Mouse (Mus musculus): ENCODE results near the gene Bmp3. TPM values are rescaled to one million over a fixed set of nuclear protein-coding genes. Genes with fewer than 3 reads are reported as not detected.

Bmp3 gene
- total RNA-seq (2014; fragmentation: Nextera tagmentation) (not detected in 2 replicates), total RNA-seq (2017) (under 0.01 and 0.12 TPM in 2 replicates), polyA plus RNA-seq (2012) (not detected in 2 replicates)

GRCm38 (mm10) chr5:98854264-98854626, at the start of gene Bmp3:
Gene Bmp3, plus strand, starts transcription at chr5:98854415.
- Histone ChIP-seq H3K27me3 (ENCODE audit: insufficient read depth, low read length) (no peaks in the 10 kb centered on the region), H3K4me3 (ENCODE audit: low read depth, low read length) (no peak within 1 kb of the TSS; the same call in 1 of the 2 replicates), H3K4me1 (ENCODE audit: insufficient read depth, low read depth, low read length) (no peaks in the 10 kb centered on the region), H3K9me3 (replicated peaks) (peaks cover 41% of the 10 kb centered on the region), H3K36me3 (replicated peaks) (no peaks in the 10 kb centered on the region)
- TF ChIP-seq CTCF (IDR thresholded peaks at IDR 0.05; ENCODE audit: low read depth, low read length) (no peak), GATA1 (IDR thresholded peaks at IDR 0.05; ENCODE audit: borderline replicate concordance, low read length) (no peak), GATA2 (IDR thresholded peaks at IDR 0.05; ENCODE audit: borderline replicate concordance, low read depth, low read length) (no peak), TAL1 (conservative IDR thresholded peaks at IDR 0.05; ENCODE audit: low read depth, low read length) (no peak), POLR2AphosphoS5 (IDR thresholded peaks at IDR 0.05; ENCODE audit: insufficient replicate concordance, low read depth, low read length) (no peak)
- DNase-seq (ENCODE audit: low spot score): no peak
- ATAC-seq (ENCODE audit: extremely low read depth, insufficient number of reproducible peaks, low FRiP score, poor library complexity, severe bottlenecking): no peak

GRCm38 (mm10) chr5:98804761-98805160, 49.5 kb upstream of the Bmp3 start:
- no peaks in the 10 kb centered on the region for H3K4me1 ChIP-seq (ENCODE audit: insufficient read depth, low read depth, low read length)
- peaks cover 30% of the 10 kb centered on the region for H3K9me3 ChIP-seq (replicated peaks)
- TF ChIP-seq POLR2AphosphoS5 (IDR thresholded peaks at IDR 0.05; ENCODE audit: insufficient replicate concordance, low read depth, low read length) (no peak), CTCF (IDR thresholded peaks at IDR 0.05; ENCODE audit: low read depth, low read length) (no peak), GATA2 (IDR thresholded peaks at IDR 0.05; ENCODE audit: borderline replicate concordance, low read depth, low read length) (no peak), GATA1 (IDR thresholded peaks at IDR 0.05; ENCODE audit: borderline replicate concordance, low read length) (no peak), TAL1 (conservative IDR thresholded peaks at IDR 0.05; ENCODE audit: low read depth, low read length) (no peak)
- DNase-seq (ENCODE audit: low spot score): no peak
- no peaks in the 10 kb centered on the region for H3K36me3 ChIP-seq (replicated peaks)
- H3K27me3 ChIP-seq (ENCODE audit: insufficient read depth, low read length): no peaks in the 10 kb centered on the region
- ATAC-seq (ENCODE audit: extremely low read depth, insufficient number of reproducible peaks, low FRiP score, poor library complexity, severe bottlenecking): no peak
- H3K4me3 ChIP-seq (ENCODE audit: low read depth, low read length): no peak overlapping the region

DNA sequence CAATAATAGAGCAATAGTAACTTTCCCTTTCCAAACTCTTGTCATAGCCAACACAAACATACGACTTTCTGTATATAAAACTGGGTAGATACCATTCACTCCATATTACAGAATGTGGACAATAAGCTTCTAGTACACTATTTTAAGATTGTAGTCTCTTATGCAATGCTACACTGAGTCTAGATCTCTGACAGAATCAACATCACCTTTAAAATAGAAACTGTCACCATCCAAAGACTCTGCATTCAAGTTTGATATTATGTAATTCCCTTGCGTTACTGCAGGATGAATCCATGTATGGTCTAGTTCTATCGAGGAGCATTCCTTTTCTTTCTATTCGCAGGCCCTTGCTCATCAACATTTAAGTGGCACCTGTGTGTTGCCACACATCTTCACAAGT, 47.7 kb upstream of the Bmp3 start:
- Histone ChIP-seq H3K4me1 (ENCODE audit: insufficient read depth, low read depth, low read length) (no peaks in the 10 kb centered on the region), H3K36me3 (replicated peaks) (no peaks in the 10 kb centered on the region), H3K27me3 (ENCODE audit: insufficient read depth, low read length) (no peaks in the 10 kb centered on the region), H3K9me3 (replicated peaks) (peaks cover 28% of the 10 kb centered on the region), H3K4me3 (ENCODE audit: low read depth, low read length) (no peak overlapping the region)
- TF ChIP-seq CTCF (IDR thresholded peaks at IDR 0.05; ENCODE audit: low read depth, low read length) (no peak), TAL1 (conservative IDR thresholded peaks at IDR 0.05; ENCODE audit: low read depth, low read length) (no peak), POLR2AphosphoS5 (IDR thresholded peaks at IDR 0.05; ENCODE audit: insufficient replicate concordance, low read depth, low read length) (no peak), GATA1 (IDR thresholded peaks at IDR 0.05; ENCODE audit: borderline replicate concordance, low read length) (no peak), GATA2 (IDR thresholded peaks at IDR 0.05; ENCODE audit: borderline replicate concordance, low read depth, low read length) (no peak)
- ATAC-seq (ENCODE audit: extremely low read depth, insufficient number of reproducible peaks, low FRiP score, poor library complexity, severe bottlenecking): no peak
- DNase-seq (ENCODE audit: low spot score): no peak

DNA sequence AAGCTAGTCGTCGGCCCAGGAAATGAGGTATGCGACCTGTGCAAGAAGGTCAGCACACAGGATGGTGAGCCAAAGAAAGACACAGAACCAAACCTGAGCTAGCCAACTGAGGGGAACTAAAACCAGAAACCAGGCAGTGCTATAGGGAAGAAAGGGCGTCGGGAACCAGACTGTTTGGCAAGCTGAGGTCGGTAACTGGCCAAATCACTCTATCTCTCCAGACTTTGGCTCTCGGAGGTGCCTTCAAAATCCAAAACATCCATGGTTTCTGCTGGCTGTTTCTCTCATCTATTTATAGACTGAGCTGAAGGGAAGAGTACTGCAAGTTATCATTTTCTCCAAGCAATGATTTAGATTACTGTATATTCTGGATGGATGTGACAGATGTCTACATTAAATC, 47.2 kb upstream of the Bmp3 start:
- ATAC-seq (ENCODE audit: extremely low read depth, insufficient number of reproducible peaks, low FRiP score, poor library complexity, severe bottlenecking) (no peak), DNase-seq (ENCODE audit: low spot score) (no peak)
- Histone ChIP-seq H3K36me3 (replicated peaks) (no peaks in the 10 kb centered on the region), H3K27me3 (ENCODE audit: insufficient read depth, low read length) (no peaks in the 10 kb centered on the region), H3K4me1 (ENCODE audit: insufficient read depth, low read depth, low read length) (no peaks in the 10 kb centered on the region), H3K4me3 (ENCODE audit: low read depth, low read length) (no peak overlapping the region), H3K9me3 (replicated peaks) (peaks cover 25% of the 10 kb centered on the region)
- TF ChIP-seq TAL1 (conservative IDR thresholded peaks at IDR 0.05; ENCODE audit: low read depth, low read length) (no peak), GATA1 (IDR thresholded peaks at IDR 0.05; ENCODE audit: borderline replicate concordance, low read length) (no peak), GATA2 (IDR thresholded peaks at IDR 0.05; ENCODE audit: borderline replicate concordance, low read depth, low read length) (no peak), POLR2AphosphoS5 (IDR thresholded peaks at IDR 0.05; ENCODE audit: insufficient replicate concordance, low read depth, low read length) (no peak), CTCF (IDR thresholded peaks at IDR 0.05; ENCODE audit: low read depth, low read length) (no peak)

DNA sequence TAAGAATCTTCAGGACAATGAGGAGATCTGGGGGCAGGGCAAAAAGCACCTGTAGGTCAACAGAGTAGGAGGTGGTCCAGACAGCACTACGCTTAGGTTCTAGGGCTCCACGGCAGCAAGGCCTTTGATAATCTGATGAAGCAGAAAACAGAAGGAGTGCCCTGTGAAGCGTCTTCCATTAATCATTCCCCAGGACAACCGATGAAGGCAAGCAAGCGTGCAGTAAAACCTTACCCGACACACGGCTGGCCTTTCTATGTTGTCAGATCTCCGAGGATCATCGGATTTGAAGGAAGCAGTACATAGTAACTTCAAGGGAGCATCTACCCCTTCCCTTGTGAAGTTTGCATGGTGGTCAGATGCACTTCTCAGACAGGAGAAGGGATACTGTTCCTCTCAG, 46.3 kb upstream of the Bmp3 start:
- H3K4me3 ChIP-seq (ENCODE audit: low read depth, low read length): no peak overlapping the region
- ATAC-seq (ENCODE audit: extremely low read depth, insufficient number of reproducible peaks, low FRiP score, poor library complexity, severe bottlenecking): no peak
- no peak for DNase-seq (ENCODE audit: low spot score)
- no peaks in the 10 kb centered on the region for H3K4me1 ChIP-seq (ENCODE audit: insufficient read depth, low read depth, low read length)
- no peak for TF ChIP-seq GATA2 (IDR thresholded peaks at IDR 0.05; ENCODE audit: borderline replicate concordance, low read depth, low read length)
- no peaks in the 10 kb centered on the region for H3K27me3 ChIP-seq (ENCODE audit: insufficient read depth, low read length)
- peaks cover 23% of the 10 kb centered on the region for H3K9me3 ChIP-seq (replicated peaks)
- H3K36me3 ChIP-seq (replicated peaks): no peaks in the 10 kb centered on the region

- TF ChIP-seq CTCF (IDR thresholded peaks at IDR 0.05; ENCODE audit: low read depth, low read length) (no peak), TAL1 (conservative IDR thresholded peaks at IDR 0.05; ENCODE audit: low read depth, low read length) (no peak), POLR2AphosphoS5 (IDR thresholded peaks at IDR 0.05; ENCODE audit: insufficient replicate concordance, low read depth, low read length) (no peak), GATA1 (IDR thresholded peaks at IDR 0.05; ENCODE audit: borderline replicate concordance, low read length) (no peak), GATA2 (IDR thresholded peaks at IDR 0.05; ENCODE audit: borderline replicate concordance, low read depth, low read length) (no peak)
- Histone ChIP-seq H3K9me3 (replicated peaks) (peaks cover 12% of the 10 kb centered on the region), H3K4me3 (ENCODE audit: low read depth, low read length) (no peak overlapping the region), H3K4me1 (ENCODE audit: insufficient read depth, low read depth, low read length) (no peaks in the 10 kb centered on the region), H3K27me3 (ENCODE audit: insufficient read depth, low read length) (no peaks in the 10 kb centered on the region), H3K36me3 (replicated peaks) (no peaks in the 10 kb centered on the region)
- ATAC-seq (ENCODE audit: extremely low read depth, insufficient number of reproducible peaks, low FRiP score, poor library complexity, severe bottlenecking): no peak
- no peak for DNase-seq (ENCODE audit: low spot score)
Measured at GRCm38 (mm10) chr5:98812380-98812779, 41.8 kb upstream of the Bmp3 start.

DNA sequence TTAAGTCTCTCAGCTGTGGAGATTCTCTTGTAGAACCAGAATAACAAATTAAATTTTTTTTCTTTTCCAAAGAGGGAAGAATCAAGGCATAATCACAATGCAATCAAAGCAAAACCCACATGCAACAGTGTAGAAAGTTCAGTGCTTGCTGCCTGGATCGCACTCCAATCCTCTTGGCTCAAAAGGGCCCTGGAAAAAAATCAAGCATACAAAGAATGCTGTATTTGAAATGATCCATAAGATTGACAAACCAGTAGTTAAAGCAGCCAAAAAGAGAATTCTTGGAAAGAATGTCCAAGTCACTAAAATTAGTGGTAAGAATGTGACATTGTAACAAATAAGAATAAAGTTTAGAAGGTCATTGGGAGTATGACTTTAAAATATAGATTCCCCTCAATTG, 38.9 kb upstream of the Bmp3 start:
- Histone ChIP-seq H3K9me3 (replicated peaks) (peaks cover 13% of the 10 kb centered on the region), H3K36me3 (replicated peaks) (no peaks in the 10 kb centered on the region), H3K27me3 (ENCODE audit: insufficient read depth, low read length) (no peaks in the 10 kb centered on the region), H3K4me3 (ENCODE audit: low read depth, low read length) (no peak overlapping the region), H3K4me1 (ENCODE audit: insufficient read depth, low read depth, low read length) (no peaks in the 10 kb centered on the region)
- TF ChIP-seq GATA2 (IDR thresholded peaks at IDR 0.05; ENCODE audit: borderline replicate concordance, low read depth, low read length) (no peak), GATA1 (IDR thresholded peaks at IDR 0.05; ENCODE audit: borderline replicate concordance, low read length) (no peak), TAL1 (conservative IDR thresholded peaks at IDR 0.05; ENCODE audit: low read depth, low read length) (no peak), POLR2AphosphoS5 (IDR thresholded peaks at IDR 0.05; ENCODE audit: insufficient replicate concordance, low read depth, low read length) (no peak), CTCF (IDR thresholded peaks at IDR 0.05; ENCODE audit: low read depth, low read length) (no peak)
- DNase-seq (ENCODE audit: low spot score): no peak
- no peak for ATAC-seq (ENCODE audit: extremely low read depth, insufficient number of reproducible peaks, low FRiP score, poor library complexity, severe bottlenecking)

All from G1E (cell line).